Mouse (Mus musculus) limb, embryonic 15.5 days (tissue): ENCODE results near the gene Gm11985. TPM values are rescaled to one million over a fixed set of nuclear protein-coding genes. Genes with fewer than 3 reads are reported as not detected.

Experiments
- ATAC-seq: fragments of 200-750 bp; cut with Nextera tagmentation; 2 replicates; pipeline ENCODE4 v1.8.0; 2017; ENCODE audit warnings: low read depth, moderate TSS enrichment; ENCODE audit not compliant: insufficient number of reproducible peaks, low FRiP score, low TSS enrichment
- H3K27ac ChIP-seq: fragments of 300-500 bp; sonication (generic); 2 replicates; pipeline ENCODE4 v1.5.1; 2015; ENCODE audit warnings: moderate library complexity, mild to moderate bottlenecking, inconsistent platforms
- H3K27me3 ChIP-seq: fragments of 300-500 bp; sonication (generic); 2 replicates; pipeline ENCODE4 v1.6.1; 2015; ENCODE audit warnings: inconsistent platforms
- H3K36me3 ChIP-seq: fragments of 300-500 bp; sonication (generic); 2 replicates; pipeline ENCODE4 v1.6.1; 2015; ENCODE audit warnings: inconsistent platforms
- H3K4me1 ChIP-seq: fragments of 300-500 bp; sonication (generic); 2 replicates; pipeline ENCODE4 v1.6.1; 2015; ENCODE audit warnings: inconsistent platforms
- H3K4me2 ChIP-seq: fragments of 300-500 bp; sonication (generic); 2 replicates; pipeline ENCODE4 v1.6.1; 2015; ENCODE audit warnings: mild to moderate bottlenecking, inconsistent platforms
- H3K4me3 ChIP-seq: fragments of 300-500 bp; sonication (generic); 2 replicates; pipeline ENCODE4 v1.5.1; 2015; ENCODE audit warnings: mild to moderate bottlenecking, inconsistent platforms
- H3K9ac ChIP-seq: fragments of 300-500 bp; sonication (generic); 2 replicates; pipeline ENCODE4 v1.6.1; 2015; ENCODE audit warnings: inconsistent platforms
- H3K9me3 ChIP-seq: fragments of 300-500 bp; sonication (generic); 2 replicates; pipeline ENCODE4 v1.6.1; 2016; ENCODE audit warnings: inconsistent platforms
- WGBS: fragments of 180-500 bp; shearing (Covaris S2); methylation state at CpG from one replicate; pipeline ENCODE4 v1.1.7; 2015; 5-methylcytosine and 5-hydroxymethylcytosine counted together
- polyA plus RNA-seq: library from polyadenylated mRNA; unstranded; fragments of >200 nt; fragmentation: Nextera tagmentation; extraction: Ambion mirVana; gene quantifications from 2 replicates; pipeline ENCODE4 v1.2.1, GENCODE M21; 2015

The Gm11985 gene
- polyA plus RNA-seq, 1 experiment from 2014 or later, result not detected

DNA sequence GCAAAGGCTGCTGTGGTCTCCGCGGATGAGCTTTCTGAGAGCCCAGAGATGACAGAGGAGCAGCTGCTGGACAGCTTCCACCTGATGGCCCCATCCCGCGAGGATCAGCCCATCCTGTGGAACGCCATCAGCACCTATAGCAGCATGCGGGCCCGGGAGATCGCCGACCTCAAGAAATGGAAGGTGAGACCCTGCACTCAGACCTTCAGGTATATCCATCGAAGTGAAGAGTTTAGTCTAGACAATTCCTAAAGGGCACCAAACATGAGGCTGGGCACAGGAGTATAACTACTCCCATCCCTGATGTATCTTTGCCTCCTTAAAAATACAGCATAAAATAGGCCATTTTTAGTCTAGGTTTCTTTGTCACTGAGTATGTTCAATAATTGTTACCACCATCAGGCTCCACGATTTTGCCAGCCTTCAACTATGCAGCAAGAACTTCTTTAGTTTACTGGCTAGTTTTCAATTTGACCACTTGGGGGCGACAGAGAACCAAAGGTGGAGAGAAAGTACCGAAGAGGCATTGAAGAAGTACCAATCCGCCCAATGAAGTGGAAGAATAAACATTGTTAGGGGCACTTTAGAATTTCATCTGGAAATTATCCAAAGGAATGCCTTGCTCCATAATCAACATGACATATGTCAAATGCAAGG is 11.5 kb upstream of the Gm11985 start:
- Histone ChIP-seq H3K27ac (no peak overlapping the region), H3K4me3 (no peak overlapping the region), H3K4me2 (no peak overlapping the region), H3K27me3 (no peaks in the 10 kb centered on the region), H3K9me3 (no peaks in the 10 kb centered on the region), H3K9ac (no peak overlapping the region), H3K36me3 (no peaks in the 10 kb centered on the region), H3K4me1 (no peaks in the 10 kb centered on the region)
- WGBS, result 53% methylated on average over 14 of the region's 14 CpGs
- no peak for ATAC-seq

DNA sequence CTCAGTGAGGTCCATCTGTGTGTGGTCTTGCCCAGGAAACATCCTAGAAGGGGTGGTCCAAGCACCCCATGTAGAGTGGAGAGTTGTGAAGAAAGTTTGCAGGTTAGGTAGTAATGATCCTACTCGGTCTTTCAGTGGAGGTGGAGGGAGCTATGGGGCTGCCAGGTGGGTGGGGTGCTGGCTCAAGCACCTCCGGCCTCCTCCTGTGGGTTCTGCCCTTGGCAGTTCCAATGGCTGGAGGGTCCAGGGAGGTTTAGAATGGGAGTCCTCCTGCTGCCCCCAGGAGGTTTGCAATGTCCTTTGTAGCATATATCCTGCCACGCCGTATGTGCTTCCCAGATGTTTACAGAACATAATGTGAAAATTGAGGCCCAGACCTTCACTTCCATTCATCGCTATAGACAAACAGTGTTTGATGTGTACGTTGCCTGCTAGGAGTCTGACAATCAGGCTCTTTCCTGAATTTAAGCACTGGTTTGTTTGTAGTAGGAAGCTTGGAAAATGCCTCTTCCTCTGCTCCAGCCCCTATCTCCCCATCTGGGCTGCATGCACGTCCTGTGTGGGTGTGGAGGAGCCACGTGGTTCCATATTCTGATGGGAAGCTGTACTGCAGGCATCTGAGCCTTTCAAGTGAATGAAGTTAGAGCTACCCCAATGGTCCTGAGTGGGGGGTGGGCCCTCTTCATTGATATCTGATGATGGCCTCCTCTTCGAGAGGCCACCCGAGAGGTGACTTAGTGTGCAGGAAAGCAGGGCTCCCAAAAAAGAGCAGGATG is 10.3 kb upstream of the Gm11985 start:
- Histone ChIP-seq H3K27me3 (no peaks in the 10 kb centered on the region), H3K9me3 (no peaks in the 10 kb centered on the region), H3K36me3 (no peaks in the 10 kb centered on the region), H3K4me2 (no peak overlapping the region), H3K9ac (no peak overlapping the region), H3K27ac (no peak overlapping the region), H3K4me1 (no peaks in the 10 kb centered on the region), H3K4me3 (no peak overlapping the region)
- WGBS, result 74% methylated on average over 10 of the region's 10 CpGs
- no peak for ATAC-seq

DNA sequence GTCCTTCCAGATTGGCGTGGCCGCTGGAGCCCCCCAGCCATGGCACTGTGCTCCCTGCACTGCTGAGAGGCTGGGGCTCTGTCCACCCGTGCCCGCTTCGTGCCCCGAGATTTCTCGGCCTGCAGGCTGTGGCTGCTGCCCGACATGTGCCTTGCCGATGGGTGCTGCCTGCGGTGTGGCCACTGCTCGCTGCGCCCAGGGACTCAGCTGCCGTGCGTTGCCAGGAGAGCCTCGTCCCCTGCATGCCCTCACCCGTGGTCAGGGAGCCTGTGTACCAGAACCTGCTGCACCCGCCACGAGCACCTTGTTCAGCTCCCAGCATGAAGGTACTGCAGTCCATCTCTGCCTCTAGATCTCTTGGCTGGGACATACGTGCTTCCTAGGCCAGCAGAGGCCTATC is 9.6 kb upstream of the Gm11985 start:
- H3K9ac ChIP-seq, result no peak overlapping the region
- no peaks in the 10 kb centered on the region for H3K9me3 ChIP-seq
- no peak for ATAC-seq
- 92% methylated on average over 19 of the region's 19 CpGs for WGBS
- no peak overlapping the region for H3K4me3 ChIP-seq
- no peaks in the 10 kb centered on the region for H3K4me1 ChIP-seq
- no peaks in the 10 kb centered on the region for H3K27me3 ChIP-seq
- H3K4me2 ChIP-seq, result no peak overlapping the region
- H3K36me3 ChIP-seq, result no peaks in the 10 kb centered on the region
- no peak overlapping the region for H3K27ac ChIP-seq

DNA sequence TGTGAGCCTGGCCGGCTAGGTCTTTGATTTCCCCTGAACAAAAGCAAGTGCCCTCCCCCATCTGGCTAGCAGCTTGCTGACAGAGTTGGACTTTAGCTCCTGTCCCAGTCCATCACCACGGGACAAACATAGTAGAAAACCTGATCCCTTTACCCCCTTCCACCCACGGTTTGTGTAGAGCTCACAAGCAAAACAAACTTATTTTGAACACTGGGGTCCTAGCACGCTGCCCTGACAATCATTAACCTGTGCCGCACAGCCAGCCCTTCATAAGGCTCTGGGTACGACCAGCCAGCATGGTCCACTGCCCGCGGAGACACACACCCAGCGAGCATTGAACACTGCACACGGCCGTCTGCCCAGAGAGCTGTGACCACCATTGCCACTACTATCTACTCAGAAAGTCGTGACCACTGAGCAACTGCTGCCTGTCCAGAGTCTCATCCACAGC is 9.1 kb upstream of the Gm11985 start, which contains the start of gene Igfbp1:
Gene Igfbp1 (plus strand): TSS at position 292 of the 451 bp plus-strand sequence.
- no peak for ATAC-seq
- Histone ChIP-seq H3K36me3 (no peaks in the 10 kb centered on the region), H3K27me3 (no peaks in the 10 kb centered on the region), H3K9ac (no peak within 1 kb of the TSS), H3K9me3 (no peaks in the 10 kb centered on the region), H3K4me1 (no peaks in the 10 kb centered on the region), H3K4me3 (no peak within 1 kb of the TSS), H3K4me2 (no peak within 1 kb of the TSS), H3K27ac (no peak within 1 kb of the TSS)
- WGBS, result 69% methylated on average over 12 of the region's 12 CpGs

DNA sequence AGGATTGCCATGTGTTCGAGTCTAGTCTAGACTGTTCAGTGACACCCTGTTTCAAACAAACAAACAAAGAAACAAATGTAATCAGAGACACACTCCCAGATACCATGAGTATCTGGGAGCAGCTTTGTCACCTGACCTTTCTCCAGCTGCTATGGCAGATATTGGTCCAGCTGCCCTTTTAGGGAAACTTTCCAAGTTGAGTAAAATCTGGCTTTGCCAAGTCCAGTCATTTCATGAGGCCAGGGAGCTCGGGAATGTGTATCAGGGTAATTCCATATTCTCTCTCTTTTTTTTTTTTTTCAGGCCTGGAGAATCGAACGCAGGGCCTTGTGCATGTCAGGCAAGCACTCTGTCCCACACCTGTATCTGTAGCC is 6.9 kb upstream of the Gm11985 start:
- WGBS, result 76% methylated on average over 4 of the region's 4 CpGs
- H3K4me2 ChIP-seq, result no peak overlapping the region
- no peaks in the 10 kb centered on the region for H3K27me3 ChIP-seq
- H3K4me1 ChIP-seq, result no peaks in the 10 kb centered on the region
- H3K9ac ChIP-seq, result no peak overlapping the region
- no peak overlapping the region for H3K4me3 ChIP-seq
- H3K27ac ChIP-seq, result no peak overlapping the region
- no peaks in the 10 kb centered on the region for H3K9me3 ChIP-seq
- H3K36me3 ChIP-seq, result no peaks in the 10 kb centered on the region
- no peak for ATAC-seq

DNA sequence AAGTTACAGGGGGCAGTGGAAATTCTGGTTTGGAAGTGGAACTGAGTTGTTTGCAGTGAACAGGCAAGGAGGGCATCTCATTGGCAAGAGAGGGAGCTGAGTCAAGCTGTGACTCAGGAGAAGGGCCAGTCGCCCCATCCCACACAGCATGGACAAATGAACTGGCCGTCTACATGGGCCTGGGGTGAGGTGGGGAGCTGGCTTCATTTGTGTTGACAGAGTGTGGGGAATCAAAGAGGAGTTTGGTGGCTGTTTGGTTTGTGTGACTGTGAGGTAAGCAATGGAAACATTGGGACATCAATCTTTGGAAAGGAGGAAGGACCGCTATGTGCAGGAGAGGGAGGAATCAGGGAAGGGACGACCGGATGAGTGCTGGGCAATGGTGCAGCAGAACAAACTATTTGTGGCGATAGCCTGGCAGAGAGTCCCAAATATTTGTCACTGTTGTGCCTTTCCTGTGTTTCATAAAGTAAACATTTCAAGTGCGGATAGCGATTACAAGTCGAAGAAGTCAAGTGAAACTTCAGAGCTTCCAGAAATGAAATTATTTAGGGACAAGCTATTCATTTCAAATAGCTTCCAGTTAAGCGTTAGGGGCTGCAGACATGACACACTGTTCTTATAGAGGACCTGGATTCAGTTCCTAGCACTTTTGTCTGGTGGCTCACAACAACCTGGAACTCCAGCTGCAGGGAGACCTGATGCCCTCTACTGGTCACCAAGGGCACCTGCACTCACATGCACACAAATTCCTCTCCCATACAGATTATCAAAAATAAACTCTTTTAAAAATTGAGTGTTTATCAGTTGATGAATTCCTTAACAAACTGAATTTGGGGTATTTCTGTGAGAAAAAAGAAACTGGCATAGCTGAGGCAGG is 6.3 kb upstream of the Gm11985 start:
- no peaks in the 10 kb centered on the region for H3K4me1 ChIP-seq
- ATAC-seq, result no peak
- WGBS, result 89% methylated on average over 10 of the region's 10 CpGs
- no peak overlapping the region for H3K4me3 ChIP-seq
- no peaks in the 10 kb centered on the region for H3K27me3 ChIP-seq
- no peaks in the 10 kb centered on the region for H3K9me3 ChIP-seq
- no peaks in the 10 kb centered on the region for H3K36me3 ChIP-seq
- no peak overlapping the region for H3K9ac ChIP-seq
- H3K27ac ChIP-seq, result no peak overlapping the region
- no peak overlapping the region for H3K4me2 ChIP-seq

DNA sequence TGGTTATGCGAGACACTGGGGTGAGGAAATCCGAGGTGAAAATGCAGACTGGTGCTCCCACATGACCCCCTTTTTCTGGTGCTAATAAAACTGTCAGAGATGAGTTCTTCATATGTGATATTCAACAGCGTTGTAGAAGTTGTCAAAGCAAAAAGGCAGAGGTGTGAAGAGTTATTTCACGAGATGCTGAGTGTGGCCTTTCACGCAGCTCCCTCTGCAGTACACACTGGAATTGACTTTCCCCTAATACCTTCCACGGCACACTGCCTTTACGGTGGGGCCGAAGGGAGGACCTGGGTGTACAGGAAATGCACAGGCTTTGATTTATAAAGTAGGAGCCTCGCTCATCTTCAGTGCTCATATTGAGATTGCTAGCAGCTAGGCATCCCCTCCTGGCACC is 4.8 kb upstream of the Gm11985 start:
- H3K36me3 ChIP-seq, result no peaks in the 10 kb centered on the region
- H3K4me2 ChIP-seq, result no peak overlapping the region
- H3K4me1 ChIP-seq, result no peaks in the 10 kb centered on the region
- no peak for ATAC-seq
- WGBS, result 59% methylated on average over 9 of the region's 9 CpGs
- H3K27ac ChIP-seq, result no peak overlapping the region
- no peaks in the 10 kb centered on the region for H3K27me3 ChIP-seq
- H3K4me3 ChIP-seq, result no peak overlapping the region
- no peaks in the 10 kb centered on the region for H3K9me3 ChIP-seq
- no peak overlapping the region for H3K9ac ChIP-seq

DNA sequence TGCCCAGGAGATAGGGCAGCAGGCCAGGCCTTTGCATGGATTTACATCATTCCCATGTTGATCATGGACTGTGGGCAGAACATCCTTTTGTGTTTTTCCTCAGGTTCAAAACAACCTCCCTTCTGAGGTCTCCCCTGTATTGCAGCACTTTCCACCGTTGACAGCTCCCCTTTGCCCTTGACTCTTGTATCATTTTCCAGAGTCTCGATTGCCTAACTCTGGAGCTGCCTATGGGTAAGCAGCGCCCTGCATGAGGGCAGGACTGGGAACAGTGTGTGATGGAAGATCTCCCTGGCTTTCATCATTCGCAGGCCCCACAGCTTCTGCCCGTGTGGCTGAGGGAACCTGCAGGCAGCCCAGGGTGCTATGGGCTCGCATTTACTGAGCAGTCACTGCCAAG is 4.3 kb upstream of the Gm11985 start:
- H3K4me3 ChIP-seq, result no peak overlapping the region
- no peaks in the 10 kb centered on the region for H3K4me1 ChIP-seq
- no peak for ATAC-seq
- H3K27me3 ChIP-seq, result no peaks in the 10 kb centered on the region
- H3K27ac ChIP-seq, result no peak overlapping the region
- 47% methylated on average over 6 of the region's 6 CpGs for WGBS
- no peak overlapping the region for H3K4me2 ChIP-seq
- no peaks in the 10 kb centered on the region for H3K9me3 ChIP-seq
- H3K36me3 ChIP-seq, result no peaks in the 10 kb centered on the region
- H3K9ac ChIP-seq, result no peak overlapping the region

DNA sequence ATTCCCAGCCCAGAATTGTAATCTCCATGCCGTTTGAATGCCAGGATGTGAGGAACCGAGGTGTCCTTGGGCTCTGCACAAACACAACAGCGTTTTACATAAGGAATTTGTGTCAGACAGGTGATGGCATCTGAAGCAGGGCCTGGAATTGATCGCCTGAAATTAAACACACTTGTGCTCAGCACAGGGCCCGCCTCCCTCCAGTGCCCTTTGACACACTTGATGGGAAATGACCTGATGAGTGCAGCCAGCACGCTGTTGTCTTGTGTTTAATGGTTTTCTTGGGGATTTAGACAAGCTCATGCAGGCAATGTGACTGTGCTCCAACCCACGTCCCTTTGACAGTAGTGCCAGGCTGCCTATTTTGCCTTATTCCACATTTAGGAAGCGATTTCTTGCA is 897 bp downstream of the Gm11985 start:
- no peaks in the 10 kb centered on the region for H3K9me3 ChIP-seq
- H3K36me3 ChIP-seq, result no peaks in the 10 kb centered on the region
- H3K4me2 ChIP-seq, result no peak overlapping the region
- 43% methylated on average over 8 of the region's 8 CpGs for WGBS
- no peak overlapping the region for H3K27ac ChIP-seq
- no peaks in the 10 kb centered on the region for H3K27me3 ChIP-seq
- H3K9ac ChIP-seq, result no peak overlapping the region
- H3K4me1 ChIP-seq, result no peaks in the 10 kb centered on the region
- no peak overlapping the region for H3K4me3 ChIP-seq
- ATAC-seq, result no peak

DNA sequence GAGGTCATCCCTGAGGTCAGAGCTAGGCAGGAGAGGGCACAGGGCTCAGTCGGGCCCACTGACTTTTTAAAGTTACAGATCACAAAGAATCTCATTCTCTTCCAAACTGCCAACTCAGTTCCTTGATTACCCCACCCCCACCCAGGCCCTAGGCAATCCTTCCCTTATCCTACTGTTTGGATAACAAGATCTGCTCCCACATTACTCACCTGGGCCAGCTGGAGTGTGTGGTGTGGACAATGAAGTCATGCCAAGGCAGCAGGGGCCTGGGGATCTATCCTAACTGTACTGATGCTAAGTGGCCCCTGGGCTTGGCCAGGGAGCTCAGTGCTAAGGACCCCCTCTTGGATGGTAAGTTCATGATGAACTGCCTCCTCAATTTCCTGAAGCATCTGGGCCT is 3.9 kb downstream of the Gm11985 start:
- Histone ChIP-seq H3K9ac (no peak overlapping the region), H3K4me1 (no peaks in the 10 kb centered on the region), H3K27ac (no peak overlapping the region), H3K27me3 (no peaks in the 10 kb centered on the region), H3K36me3 (no peaks in the 10 kb centered on the region), H3K9me3 (no peaks in the 10 kb centered on the region), H3K4me3 (no peak overlapping the region), H3K4me2 (no peak overlapping the region)
- 0 out of 2 replicates have a peak, but pooled peaks have one; percentile 27 for ATAC-seq
- 57% methylated on average over 1 of the region's 1 CpGs for WGBS

DNA sequence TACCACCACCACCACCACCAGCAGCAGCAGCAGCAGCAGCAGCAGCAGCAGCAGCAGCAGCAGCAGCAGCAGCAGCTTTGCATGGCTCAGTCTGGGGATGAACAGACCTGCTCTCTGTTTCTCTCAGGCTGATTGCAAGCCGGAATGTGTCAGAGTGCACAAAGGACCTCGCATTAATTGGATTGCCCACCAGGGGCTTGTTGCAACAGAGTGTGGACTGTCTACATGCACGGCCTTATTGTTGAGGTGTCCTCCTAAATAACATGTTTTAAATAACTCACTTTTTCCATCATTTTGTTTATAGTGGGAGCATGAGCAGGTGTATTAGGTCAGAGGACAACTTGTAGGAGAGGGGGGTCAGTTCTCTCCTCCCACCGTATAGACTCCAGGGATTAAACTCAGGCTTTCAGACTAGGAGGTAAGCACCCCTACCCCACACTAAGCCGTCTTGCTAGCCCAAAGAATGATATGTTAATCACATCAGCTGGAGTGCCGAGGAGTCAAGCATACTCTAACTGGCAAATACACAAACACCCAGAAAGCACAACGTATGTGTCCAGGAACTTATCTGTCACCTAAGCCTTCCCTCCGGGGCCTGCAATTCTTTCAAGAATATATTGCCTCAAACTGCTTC is 5.8 kb downstream of the Gm11985 start:
- Histone ChIP-seq H3K4me2 (no peak overlapping the region), H3K9me3 (no peaks in the 10 kb centered on the region)
- WGBS, result 50% methylated on average over 8 of the region's 8 CpGs

More for the DNA sequence above, 5.8 kb downstream of the Gm11985 start:
- Histone ChIP-seq H3K4me1 (no peaks in the 10 kb centered on the region), H3K27ac (no peak overlapping the region), H3K4me3 (no peak overlapping the region), H3K27me3 (no peaks in the 10 kb centered on the region), H3K36me3 (no peaks in the 10 kb centered on the region), H3K9ac (no peak overlapping the region)
- ATAC-seq, result no peak
